Mouse (Mus musculus): ENCODE data around the gene Vrk1.
A peak's percentile ranks its signal among the peaks of the same experiment; 100 is the strongest.

The Vrk1 gene

DNA sequence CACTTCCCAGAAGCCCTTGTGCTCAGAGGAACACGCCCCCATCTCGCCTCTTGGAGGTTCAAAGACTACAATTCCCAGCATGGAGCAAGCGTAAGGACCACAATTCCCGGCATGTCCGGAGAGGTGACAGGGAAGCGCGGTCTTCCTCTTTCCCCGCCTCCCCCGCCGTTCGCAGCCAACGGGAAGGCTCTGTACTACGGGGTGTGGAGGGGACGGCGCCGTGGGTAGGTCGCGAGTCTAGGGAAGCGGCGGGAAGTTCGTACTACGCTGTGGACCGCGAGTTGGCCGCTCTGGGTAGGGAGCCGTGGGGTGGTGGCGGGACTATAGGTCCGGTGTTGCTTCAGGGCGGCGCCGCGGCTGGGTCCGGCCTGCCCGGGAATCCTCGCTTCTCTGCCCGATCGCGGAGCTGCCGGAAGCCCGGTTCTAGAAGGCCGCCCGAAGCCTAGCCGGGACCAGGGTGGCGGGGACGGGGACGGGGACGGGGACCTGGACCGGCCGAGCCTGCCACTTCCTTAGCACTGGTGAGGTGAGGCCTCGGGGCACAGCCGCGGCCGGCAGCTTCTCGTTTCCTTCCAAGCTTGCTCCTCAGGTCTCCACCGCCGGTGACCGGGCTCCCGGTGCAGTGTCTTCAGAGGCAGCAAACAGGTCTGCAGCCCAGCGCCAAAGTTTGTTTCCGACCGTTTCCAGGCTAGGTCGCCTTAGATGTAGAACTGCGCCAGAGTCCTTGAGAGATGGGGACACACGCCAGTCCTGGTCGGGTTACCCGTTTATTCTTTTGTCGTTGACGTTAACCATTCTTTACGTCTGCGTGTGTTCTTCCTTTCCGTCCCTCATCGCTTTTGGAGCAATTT, at the start of gene Vrk1:
Gene Vrk1 (plus strand): TSS at position 164 of the 851 bp plus-strand sequence.
- peak; percentile 90 to 94 for DNase-seq (ENCODE audit: low spot score in 2 of 2)

DNA sequence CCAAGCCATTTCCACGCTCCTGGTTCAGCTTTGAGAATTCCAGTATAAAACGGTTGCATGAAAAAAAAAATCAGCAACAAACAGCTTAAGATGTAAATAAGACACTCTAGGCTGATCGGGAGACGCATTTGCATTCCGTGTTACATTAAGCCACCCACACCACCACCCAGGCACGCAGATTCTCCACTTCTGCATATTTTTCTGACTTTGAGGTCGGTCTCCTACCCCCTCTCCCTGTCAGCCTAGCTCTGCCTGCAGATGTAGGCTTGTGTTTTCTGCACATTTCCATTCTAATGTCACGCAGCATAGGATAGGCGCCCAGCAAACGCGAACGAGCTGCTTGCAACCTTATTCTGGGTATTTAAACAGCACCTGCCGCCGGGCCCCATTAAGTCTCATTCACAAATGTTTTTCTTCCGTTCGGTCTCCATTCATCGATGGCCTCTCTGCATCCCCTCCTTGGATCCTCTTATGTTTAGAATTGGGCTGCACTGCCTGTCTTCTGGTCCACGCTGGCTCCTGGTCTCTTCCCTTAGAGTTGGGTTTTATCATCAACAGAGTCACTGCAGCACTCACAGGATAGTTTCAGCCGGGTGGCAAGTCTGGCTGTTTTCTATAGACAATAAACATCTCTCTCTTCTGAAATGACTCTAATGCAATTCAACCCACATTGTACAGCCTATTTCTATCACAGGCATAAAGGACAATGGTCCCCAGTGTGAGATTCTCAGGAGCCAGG, 49.3 kb upstream of the Vrk1 start:
- peak; percentile 29 to 42 for DNase-seq (ENCODE audit: low spot score in 2 of 2)

DNA sequence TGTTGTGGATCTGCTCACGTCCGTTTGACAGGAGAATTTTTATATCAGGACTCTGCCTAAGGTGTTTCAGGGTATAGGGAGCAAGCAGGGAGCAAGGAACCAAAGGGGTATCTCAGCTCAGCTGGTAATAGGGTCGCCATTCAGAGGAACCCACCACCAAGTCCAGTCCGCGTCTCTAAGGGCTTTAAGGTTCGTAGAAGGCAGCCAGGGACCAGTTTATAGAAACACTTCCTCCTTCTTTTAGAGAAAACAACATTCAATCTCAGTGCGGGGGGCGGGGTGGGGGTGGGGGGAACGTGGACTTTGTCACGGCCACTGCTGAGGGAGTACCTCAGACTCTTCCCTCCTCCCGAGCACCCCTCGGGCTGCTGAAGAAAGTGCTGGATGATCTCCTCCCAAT, 48.4 kb upstream of the Vrk1 start:
- no peak for DNase-seq (ENCODE audit: low spot score in 2 of 2)

DNA sequence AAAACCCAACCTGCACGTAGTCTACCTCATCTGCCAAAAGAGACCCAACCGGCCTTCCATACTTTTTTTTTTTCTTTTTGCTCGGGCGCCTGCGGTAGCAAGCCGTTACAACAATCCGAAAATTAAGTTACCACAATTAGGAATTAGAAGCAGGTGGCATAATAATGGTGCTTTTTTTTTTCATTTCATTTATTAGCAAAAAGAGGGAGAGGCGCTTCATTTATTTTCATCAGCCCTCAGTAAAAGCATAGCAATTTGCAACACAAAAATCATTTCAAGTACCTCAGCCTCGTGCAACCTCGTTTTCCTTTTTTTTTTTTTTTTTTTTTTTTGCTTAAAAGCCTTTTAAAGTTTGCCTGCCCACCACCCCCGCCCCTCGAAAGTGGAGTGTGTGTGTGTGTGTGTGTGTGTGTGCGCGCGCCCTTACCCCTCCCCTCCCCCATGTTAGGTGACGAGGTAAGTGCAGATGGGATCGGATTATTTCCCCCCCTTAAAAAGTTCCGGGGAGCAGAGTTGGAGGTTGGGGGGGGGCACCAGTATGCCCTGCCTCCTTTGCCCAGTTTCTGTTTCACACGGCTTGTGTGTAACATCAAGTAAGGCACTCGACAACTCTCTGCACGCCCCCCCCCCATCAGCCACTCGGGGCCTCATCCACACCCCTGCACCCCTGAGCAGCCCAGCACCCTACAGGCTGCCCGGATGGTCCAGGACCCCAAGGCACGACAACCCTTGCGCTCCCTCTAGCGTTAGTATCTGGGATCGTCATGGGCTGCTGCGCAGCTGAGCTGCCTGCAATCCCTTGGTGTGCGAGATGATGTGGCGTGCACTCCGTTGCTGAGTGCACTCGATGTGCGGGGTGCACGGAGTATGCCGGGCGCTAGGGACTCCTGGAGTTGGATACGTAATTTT, 47.7 kb upstream of the Vrk1 start:
- DNase-seq (ENCODE audit: low spot score in 2 of 2): peak; percentile 89 to 90

DNA sequence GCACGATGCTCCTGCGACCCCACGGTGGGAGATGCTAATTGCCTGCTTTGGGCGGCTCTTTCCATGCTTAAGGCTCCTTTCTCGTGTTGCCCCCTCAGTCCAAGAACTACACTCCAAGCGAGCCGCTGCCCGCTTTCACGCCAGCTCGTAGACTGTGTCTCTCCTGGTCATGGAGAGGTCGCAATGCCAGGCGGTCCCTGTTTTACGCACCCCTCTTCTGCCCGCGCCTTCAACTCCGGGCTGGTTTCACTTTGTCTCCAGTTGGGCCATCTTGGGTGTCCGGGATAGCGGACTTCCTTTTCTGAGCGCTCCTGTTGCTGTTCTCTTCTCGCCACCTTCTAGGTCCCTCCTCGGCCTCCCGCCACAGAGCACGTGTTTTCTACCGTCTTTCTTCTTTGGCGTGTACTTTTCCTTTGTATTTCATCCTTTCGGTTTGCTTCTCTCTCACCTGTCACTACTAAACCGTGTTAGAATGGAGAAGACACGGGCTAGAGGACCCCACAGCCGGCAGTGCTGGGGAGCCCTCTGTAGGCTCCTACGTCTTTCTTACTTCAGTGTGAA, 46.9 kb upstream of the Vrk1 start:
- DNase-seq (ENCODE audit: low spot score in 2 of 2): no peak

DNA sequence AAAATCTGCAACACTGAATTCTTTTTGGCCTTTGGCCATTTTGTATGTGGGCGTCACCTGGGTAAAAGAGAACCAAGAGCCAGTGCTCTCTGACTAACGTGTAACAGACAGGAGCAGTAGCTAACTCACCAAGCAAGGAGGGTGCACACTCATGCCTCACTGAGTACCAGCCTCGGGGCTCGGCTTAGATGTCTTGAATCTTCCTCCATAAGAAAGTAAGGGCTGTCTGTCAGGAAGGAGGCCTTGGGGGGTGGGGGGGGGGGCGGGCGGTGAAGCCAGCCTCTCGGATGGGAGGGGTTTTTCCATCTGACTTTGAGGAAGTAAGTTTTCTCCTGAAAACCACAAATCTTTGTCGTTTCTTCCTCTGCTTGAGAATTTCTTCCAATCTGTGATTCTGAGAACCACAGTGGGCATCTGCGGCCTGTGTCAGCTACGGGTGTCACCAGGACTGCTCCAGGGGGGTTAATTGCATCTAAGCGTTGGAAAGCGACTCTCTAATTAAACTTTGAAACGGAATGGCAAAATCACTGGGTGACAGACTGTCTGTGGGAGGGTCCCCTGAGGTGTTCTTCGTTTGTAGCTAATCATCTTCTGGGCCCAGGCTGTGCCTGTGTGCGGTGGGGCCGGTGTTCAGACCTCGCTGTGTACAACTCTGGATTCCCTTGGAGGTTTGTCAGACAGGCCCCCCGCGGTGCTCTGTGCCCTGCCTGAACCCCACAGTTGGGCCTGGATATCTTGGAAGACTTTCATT, 43.0 kb upstream of the Vrk1 start:
- DNase-seq (ENCODE audit: low spot score in 2 of 2): no peak

DNA sequence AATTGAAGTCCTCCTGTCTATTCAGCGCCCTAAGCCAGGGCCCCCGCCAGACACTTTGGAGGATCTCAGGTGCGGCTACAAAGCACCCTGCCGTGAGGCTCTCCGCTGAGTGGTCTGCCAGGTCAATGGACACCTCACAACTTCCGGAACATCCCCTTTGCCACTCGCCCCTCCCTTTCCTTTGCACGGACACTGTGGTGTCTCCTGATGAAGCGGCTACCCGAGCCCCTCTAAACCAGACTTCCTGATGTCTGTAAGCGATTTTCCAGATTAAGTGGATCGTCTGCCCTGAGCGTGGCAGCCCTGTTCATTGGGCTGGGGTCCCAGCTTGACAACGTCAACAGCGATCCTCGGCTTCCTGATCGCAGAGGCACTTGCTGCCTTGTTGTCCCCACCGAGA, 42.2 kb upstream of the Vrk1 start:
- no peak for DNase-seq (ENCODE audit: low spot score in 2 of 2)

DNA sequence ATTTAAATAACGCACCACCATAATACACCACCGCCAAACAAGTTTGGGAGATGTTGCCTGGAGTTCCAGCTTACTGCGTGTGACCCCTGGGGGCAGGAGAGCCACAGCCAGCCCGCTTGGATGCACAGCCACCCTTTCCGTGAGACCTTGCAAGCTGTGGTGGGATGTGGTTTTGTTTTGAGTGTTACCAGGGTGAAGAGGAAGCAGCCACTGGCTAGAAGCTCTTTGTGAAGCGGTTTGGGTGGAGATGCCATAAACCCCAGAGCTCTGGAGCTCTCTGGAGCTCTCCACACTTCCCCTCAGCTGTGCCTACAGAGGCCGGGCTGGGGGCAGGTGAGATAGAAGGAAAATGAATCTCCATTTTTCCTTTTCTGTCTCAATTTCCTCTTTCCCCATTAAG, 38.8 kb upstream of the Vrk1 start:
- no peak for DNase-seq (ENCODE audit: low spot score in 2 of 2)

DNA sequence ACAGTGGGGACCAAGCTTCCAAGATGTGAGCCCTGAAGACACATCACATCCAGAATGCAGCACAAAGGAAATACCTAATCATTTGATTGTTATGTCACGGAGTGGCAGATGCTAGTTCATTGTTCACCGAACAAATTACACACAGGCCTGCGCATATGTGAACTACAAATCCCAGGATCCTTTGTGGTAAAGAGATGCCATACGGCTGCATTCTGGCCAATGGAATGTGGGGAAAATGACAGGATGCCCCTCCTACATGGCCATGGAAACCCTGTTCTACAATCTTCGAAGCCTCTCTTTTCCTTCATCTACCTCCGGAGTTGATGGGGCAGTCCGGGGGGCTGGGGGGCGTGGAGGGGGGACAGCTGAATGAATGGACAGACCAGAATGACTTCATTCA, 37.4 kb upstream of the Vrk1 start:
- no peak for DNase-seq (ENCODE audit: low spot score in 2 of 2)

DNA sequence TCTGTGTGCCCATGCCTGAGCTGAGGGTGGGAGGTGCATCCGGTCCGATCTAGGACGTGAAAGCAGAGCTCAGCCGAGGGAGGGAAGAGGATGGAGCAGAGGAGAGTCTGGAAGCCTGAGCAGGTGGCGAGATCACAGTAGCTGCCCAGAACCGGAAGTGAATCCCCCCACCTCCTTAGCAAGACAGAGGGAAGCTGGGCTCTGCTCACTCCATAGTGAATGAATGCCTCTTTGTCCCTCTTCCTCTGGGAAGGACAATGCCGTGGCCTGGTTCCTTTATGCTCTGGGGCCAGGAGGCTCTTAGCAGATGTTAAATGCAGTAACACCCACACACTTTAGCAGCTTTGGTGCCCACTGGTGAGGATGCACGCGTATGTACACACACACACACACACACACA, 36.3 kb upstream of the Vrk1 start:
- DNase-seq (ENCODE audit: low spot score in 2 of 2): no peak

DNA sequence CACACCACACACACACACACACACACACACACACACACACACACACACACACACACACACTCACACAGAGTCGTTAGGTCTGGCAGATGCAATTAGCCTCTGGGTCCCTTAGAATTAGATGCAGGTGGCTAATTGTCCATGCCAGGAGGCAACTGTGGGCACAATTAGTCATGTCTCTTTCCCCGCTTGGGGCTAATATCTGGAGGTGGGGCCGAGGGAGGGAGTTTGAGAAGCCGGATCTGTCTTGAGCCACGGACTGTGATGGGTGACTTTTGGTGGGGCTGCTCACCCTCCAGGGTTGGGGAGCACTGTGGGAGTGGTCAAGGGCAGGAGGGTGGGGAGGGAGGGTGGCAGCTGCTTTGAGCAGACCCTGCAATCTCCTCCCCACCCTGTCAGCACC, 35.9 kb upstream of the Vrk1 start:
- no peak for DNase-seq (ENCODE audit: low spot score in 2 of 2)

DNA sequence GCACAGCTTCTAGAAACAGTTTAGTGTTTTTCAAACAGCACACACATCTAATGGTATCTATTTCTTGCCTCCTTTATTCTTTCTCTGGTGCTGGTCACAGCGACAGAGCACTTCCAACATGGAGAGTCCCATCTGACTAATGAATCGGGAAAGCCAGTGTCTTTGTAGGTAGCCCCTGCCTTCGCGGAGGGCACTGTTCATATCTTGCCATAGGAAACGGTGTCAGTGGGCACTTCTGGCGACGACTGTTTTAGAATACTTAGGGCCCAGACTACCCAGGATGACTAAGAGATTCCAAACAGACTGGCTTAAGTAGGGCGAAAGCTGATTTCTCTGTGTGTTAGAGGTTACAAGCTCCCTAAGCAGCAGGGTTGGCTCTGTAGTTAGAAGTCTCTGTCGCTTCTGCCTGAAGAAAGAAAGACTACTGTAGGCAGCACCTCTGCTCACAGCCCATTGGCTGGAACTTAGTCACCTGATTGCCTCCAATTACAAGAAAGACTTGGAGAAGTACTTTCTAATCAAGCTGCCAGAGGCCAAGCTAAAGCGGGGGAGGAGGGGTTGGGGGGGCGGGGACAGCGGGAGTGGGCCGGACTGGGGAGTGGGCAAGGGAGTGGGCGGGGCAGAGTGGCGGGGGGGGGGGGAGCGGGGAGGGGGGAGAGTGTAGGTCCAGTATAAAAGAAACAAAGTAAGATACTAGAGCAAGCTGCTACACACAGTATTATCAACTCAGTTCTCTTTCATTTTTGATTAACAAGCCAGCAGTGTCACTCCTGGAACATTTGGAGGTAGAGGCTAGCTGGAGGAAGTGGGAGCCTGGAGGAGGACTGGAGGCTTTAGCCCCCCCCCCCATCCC, 28.7 kb upstream of the Vrk1 start:
- DNase-seq (ENCODE audit: low spot score in 2 of 2): no peak

DNA sequence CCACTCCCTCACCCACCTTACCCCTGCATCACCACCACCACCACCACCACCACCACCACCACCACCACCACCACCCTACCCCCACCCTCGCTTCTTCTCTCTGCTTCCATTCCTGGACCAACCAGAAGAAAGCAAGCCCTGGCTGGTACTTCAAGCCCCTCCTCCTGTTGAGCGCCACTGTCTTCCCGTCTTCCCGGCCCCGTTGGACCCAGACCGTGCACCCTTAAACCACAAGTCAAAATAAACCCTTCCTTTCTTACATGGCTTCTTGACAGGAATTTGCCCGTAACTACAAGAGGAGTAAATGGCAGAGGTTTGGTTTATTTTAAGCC, 28.1 kb upstream of the Vrk1 start:
- DNase-seq (ENCODE audit: low spot score in 2 of 2): no peak

DNA sequence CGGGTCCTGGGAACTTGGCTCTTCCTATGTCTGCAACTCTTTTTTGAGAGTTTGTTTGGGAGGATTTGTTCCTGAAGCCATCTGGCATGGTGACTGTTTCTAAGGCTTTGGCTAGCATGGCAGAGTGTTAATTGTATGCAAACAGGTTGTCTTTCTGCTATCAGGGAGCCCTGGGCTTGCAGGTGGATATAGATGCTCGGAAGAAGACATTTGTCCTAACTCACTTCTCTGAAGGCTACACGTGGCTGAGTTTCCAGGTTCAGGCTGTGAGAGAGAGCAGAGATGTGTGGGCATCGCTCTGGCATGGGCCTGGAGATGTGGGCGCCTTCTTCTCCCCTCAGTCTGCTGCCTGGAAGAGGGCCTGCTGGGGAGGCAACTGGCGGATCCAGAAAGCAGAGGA, 27.4 kb upstream of the Vrk1 start:
- DNase-seq (ENCODE audit: low spot score in 2 of 2): peak; percentile 19 to 33

DNA sequence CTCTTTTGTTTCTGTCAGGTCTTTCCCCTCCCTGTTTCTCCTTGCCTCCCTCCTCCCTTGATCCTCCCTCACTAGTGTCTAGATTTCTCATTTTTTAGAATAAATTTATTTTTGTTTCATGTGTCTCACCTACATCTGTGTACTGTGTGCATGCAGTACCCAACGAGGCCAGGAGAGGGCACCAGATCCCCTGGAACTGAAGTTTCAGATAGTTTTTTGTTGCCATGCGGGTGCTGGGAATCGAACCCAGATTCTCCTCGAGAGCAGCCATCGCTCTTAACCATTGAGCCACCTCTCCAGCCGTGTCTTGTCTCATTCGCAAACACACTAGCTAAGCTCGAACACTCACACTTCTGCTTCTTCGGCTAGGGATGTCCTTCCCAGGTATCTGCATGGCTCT, 26.5 kb upstream of the Vrk1 start:
- no peak for DNase-seq (ENCODE audit: low spot score in 2 of 2)

DNA sequence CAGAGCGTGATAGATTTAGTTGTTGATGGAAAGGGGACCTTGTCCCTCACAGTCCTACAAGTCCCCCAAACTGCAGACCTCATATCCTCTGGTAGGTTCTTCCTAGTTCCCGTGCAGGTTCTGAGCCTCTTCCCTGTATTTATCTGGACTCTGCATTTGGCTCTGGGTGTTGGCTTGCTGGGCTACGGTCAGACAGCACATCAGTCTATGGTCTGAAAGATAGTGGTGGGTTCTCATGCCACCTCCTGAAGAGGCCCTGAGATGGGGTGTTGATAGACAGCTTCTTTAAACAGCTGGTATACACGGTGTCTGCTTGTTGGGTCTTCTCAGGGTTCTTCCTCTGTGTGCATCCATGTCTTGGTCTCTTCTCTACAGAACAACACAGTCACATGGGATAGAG, 21.6 kb upstream of the Vrk1 start:
- DNase-seq (ENCODE audit: low spot score in 2 of 2): no peak

DNA sequence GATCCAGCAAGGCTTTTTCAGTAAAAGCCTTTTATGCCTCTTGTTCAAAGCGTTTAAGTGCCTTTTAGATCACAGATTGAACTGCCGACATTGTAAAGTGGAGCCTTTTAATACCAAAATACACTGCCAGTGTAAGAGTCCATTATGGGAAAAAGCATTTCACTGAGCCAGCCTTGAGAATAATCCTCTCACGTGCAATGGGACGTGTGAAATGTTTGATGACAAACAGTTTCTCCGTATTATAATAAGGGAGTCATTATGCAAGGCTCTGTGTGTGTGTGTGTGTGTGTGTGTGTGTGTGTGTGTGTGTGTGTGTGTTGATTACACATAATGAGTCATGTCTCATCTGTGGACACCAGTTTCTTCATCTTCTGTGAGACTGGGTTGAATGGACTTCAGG, 17.3 kb upstream of the Vrk1 start:
- no peak for DNase-seq (ENCODE audit: low spot score in 2 of 2)

DNA sequence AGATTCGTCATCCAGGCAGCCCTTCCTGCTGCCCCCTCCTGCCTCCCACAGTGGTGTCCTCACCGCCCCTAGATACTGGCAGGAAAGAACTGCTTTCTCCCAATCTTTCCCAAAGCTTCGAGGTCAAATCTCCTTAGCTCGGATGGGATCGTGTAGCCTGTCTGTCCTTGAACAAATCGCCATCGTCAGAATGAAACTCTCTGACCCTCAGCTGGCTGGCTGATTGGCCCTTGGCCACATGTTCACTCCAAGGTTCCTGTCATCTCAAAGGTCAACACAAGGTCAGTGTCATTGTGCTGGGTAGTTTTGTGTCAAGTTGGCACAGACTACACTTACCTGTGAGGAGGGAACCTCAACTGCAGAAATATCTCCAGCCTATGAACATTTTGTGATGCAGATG, 16.7 kb upstream of the Vrk1 start:
- no peak for DNase-seq (ENCODE audit: low spot score in 2 of 2)

DNA sequence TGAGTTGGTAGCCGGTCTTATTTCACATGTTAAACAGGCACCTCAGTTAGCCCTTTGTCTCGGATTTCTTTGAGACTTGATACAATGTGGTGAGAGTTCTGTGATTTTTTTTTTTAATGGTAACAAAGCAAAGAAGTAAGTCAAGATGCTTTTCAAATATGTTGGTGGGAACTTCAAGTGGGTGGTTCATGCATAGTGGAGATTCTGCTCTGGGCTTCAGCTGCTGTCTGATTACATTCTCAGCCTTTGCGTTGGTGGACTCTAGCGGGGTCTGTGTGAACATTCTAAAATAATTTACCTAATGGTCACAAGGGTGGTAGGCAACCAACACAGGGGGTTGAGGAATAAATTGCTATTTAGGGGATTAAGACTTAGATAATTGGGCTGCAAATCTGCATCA, 14.1 kb upstream of the Vrk1 start:
- DNase-seq (ENCODE audit: low spot score in 2 of 2): no peak

DNA sequence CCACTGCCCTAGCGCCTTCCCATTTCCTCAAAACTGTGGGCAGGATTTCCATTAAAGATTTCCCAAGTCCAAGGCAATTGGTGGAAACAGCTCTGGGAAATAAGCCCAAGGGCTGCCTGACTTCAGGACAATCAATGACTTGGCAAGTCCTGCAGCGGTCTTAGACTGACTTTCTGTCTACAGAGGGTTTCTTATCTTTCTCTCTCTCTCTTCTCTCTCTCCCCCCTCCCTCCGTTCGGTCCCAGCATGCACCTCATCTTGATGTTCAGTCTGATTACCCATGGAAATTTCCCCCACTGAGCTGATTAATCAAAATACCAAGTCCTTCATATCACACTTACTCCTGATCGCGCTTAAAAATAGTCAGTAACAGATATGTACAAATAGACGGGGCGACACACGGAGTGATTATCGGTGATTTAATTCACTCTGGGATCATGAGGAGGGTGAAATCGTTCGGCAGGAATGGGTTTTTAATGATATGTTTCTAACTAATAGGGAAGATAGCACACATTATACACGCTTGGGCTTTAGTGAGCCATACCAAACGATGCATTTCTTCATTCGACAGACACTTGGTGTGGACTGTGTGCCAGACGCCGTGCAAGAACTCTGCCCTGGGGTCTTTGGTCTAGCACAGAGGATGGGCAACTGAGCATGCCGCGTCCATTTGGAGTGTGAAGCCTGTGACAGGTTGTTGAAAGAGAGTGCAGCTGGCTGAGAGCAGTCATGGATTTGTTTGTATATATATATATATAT, 12.8 kb upstream of the Vrk1 start:
- no peak for DNase-seq (ENCODE audit: low spot score in 2 of 2)

Data from frontal cortex, postnatal 25 days (tissue).